Mouse (Mus musculus): ENCODE results near the gene Hid1. TPM values are rescaled to one million over a fixed set of nuclear protein-coding genes. Genes with fewer than 3 reads are reported as not detected.

Hid1 gene
- total RNA-seq, 2 experiments from 2014 or later = 0.52 TPM; not detected in 1

DNA sequence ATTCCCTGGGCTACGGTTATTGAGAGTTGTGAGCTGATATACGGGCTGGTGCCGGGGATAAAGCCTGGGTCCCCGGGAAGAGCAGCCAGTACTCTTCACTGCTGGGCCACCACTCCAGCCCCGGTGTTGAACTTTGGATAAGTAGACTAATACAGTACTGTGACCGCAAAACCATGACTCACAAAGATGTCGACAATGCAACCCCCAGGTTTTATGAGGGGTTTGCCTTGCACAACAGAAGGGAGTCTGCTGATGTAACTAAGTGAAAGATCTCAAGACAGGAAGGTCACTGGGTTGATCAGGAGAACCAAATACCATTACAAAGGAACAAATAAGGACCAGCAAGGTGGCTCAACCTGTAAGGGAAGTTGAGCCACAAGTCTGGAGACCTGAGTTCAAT is 9.2 kb upstream of the Hid1 start:
- ATAC-seq (replicated peaks; ENCODE audit: poor library complexity) = peak; percentile 26; the same call in 1 of the 2 replicates

- ATAC-seq (replicated peaks; ENCODE audit: poor library complexity) = no peak
Observed at GRCm38 (mm10) chr11:115374695-115375425, 7.3 kb upstream of the Hid1 start.

- peak; percentile 59 for ATAC-seq (replicated peaks; ENCODE audit: poor library complexity)
Observed at GRCm38 (mm10) chr11:115373805-115374694, 6.5 kb upstream of the Hid1 start.

DNA sequence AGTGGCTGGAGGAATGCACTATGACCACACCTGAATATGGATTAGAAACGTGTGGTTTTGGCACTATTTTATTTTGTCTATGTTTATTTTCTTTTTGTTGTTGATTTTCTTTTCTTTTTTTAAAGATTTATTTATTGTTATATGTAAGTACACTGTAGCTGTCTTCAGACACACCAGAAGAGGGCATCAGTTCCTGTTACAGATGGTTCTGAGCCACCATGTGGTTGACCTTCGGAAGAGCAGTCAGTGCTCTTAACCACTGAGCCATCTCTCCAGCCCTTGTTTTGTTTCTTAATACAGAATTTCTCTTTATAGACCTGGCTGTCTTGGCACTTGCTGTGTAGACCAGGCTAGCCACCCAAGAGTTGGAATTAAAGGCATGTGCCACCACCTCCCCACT is 5.2 kb upstream of the Hid1 start:
- no peak for ATAC-seq (replicated peaks; ENCODE audit: poor library complexity)

GRCm38 (mm10) chr11:115372015-115372414 is 4.5 kb upstream of the Hid1 start:
- ATAC-seq (replicated peaks; ENCODE audit: poor library complexity) = no peak

DNA sequence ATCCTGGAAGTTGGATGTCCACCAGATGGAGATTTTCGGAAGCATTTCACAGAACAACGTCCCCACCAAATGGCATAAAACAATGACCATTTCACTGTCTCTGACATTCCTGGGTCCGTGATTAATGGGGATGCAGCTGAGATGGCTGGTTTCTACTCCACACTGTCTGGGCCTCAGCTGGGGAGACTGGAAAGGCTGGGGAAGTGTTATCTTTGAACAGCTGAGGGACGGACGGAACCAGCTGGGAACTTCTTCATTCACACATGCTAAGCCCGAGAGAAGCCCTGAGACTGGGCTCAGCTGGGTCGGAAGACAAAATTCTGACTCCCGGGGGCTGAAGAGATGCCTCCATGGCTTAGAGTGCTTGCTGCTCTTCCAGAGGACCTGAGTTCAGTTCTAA is 3.8 kb upstream of the Hid1 start:
- no peak for ATAC-seq (replicated peaks; ENCODE audit: poor library complexity)

GRCm38 (mm10) chr11:115370368-115370767 is 2.8 kb upstream of the Hid1 start:
- ATAC-seq (replicated peaks; ENCODE audit: poor library complexity) = 0 out of 2 replicates have a peak, but pooled peaks have one; percentile 32

DNA sequence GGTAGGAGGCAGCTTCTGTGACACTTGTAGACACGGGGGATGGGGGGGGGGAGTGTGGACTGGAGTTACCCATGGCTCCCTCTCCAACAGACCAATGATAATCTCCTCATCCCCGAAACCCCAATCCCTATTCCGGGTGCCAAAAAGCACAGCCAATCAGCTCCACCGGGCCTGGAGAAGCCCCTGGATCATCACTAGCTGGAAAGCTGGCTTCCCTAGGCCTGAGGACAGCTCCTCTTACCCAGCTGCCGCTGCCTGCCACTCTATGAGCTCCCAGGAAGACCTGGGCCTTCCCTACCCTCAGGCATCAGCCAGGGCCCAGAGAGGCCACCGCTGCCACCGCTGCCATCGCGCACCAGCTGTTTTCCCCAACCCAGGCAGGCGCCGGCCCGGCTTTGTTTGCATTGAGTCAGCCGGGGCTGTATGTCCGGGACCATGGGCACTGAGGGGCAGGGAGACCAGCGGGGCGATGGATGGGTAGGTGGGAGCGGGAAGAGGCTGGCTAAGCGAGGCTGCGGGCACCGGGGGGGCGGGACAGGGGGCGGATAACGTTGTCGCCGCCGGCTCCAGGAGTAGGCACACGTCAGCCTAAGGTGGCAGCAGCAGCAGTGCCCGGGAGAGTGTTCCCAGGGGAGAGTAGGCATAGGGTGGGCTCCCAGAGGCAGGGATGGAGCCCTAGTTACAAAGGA is 706 bp downstream of the Hid1 start:
- no peak for ATAC-seq (replicated peaks; ENCODE audit: poor library complexity)

DNA sequence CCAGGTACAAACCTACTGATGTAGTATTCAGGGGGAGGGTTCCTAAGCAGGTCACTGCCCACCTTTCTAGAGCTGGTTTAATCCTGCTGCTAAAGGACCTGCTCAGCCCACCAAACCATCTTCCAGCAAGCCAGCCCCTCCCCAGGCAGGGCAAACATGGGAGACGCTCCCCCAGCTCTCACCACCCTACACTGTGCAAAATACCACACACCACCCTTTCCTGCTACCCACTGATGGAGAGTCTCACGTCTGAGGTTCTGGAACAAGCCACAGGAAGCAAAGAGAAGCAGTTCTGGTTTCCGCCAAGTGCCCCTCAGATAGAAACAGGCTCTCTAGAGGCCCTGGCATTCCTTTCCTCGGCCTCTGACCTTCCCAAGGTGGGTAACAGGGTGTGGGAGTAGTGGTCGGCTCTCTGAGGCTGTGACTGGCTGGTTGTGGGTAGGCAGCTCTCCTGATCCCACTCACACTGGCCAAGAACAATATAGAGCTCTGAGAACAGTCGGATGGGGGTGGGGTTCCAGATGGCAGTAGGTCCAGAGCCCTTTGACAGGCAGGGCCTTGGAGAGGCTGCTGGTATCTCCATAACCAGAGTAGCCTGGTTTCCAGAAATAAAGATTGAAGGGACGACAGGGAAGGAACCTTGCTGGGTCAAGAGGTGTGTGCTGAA is 1.4 kb downstream of the Hid1 start:
- no peak for ATAC-seq (replicated peaks; ENCODE audit: poor library complexity)

GRCm38 (mm10) chr11:115364136-115364535 is 3.4 kb downstream of the Hid1 start:
- ATAC-seq (replicated peaks; ENCODE audit: poor library complexity) = no peak

- peak; percentile 51 for ATAC-seq (replicated peaks; ENCODE audit: poor library complexity)
Observed at GRCm38 (mm10) chr11:115359726-115360125, 7.8 kb downstream of the Hid1 start.

DNA sequence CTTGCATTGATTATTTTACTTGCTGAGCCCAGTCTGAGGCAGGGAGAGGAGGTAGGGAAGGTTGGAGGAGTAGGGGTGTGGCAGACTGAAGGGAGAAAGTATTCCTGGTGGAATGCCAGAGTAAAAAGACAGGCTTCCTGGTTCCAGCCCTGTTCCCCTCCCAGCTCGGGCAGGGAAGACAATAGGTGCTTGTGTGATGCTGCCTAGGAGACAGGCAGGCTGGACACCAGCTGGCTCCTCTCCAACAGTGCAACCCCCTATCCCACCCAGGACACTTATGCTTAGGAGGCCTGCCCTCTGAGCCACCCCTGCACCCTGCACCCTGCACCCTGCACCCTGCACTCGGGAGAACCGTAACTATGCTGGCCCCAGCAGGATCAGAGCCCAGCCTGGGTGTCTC is 8.3 kb downstream of the Hid1 start:
- no peak for ATAC-seq (replicated peaks; ENCODE audit: poor library complexity)

DNA sequence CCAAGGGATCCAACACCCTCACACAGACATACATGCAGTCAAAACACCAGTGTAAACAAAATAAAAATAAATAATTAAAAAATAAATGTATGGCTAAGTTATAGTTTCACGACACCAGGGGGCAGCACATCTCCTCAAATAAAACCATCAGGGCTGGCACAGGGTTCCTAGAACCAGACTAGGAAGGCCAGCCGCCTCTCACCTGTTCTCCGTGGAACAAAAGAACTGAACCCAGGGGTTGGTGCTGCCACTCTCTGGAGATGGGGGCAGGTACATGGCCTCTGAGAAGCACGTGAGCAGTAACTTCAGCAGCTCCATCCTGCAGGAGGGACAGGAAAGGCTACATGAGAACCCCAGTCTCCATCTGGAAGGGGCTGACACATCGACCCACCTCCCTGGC is 9.1 kb downstream of the Hid1 start:
- ATAC-seq (replicated peaks; ENCODE audit: poor library complexity) = peak; percentile 59; the same call in 1 of the 2 replicates

DNA sequence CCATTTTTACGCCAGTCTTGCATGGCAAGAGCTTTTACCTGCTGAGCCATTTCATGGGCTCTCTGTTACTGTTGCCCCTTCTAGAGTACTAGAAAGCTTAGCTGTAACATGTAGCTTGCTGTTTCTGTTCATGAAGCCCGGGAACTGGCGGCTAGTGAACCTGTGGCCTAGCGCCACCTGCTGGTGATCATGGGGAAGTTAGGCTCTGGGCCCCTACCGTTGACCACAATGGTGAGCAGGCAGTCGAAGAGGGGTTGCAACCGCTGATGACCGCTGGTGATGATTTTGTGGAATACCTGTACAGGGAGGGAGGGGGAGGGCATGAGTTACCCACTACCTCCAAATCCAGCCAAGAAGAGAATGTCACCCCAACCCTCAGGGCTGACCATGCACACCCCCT is 13.4 kb downstream of the Hid1 start:
- peak; percentile 86 for ATAC-seq (replicated peaks; ENCODE audit: poor library complexity)

DNA sequence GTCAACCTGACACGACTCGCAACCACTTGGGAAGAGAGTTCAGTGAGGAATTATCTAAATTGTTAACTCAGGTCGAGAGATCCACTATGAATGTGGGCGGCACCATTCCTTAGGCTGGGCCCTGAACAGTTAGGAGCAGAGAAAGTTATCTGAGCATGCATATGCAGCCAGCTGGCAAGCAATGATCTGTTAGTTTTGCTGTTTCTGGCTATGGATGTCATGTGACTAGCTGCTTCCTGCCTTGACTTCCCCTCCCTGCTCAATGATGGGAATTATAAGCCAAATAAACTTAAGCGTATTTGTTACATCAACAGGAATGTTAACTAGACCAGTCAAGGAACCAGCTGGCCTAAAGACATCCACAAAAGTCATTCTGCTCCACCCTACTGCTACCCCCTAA is 14.2 kb downstream of the Hid1 start:
- ATAC-seq (replicated peaks; ENCODE audit: poor library complexity) = no peak

GRCm38 (mm10) chr11:115349976-115350375 is 17.6 kb downstream of the Hid1 start:
- no peak for ATAC-seq (replicated peaks; ENCODE audit: poor library complexity)

- no peak for ATAC-seq (replicated peaks; ENCODE audit: poor library complexity)
Observed at GRCm38 (mm10) chr11:115348681-115349248, 18.8 kb downstream of the Hid1 start.

GRCm38 (mm10) chr11:115345515-115345914 is 22.0 kb downstream of the Hid1 start:
- no peak for ATAC-seq (replicated peaks; ENCODE audit: poor library complexity)

GRCm38 (mm10) chr11:115344967-115345366 is 22.6 kb downstream of the Hid1 start:
- peak; percentile 88 for ATAC-seq (replicated peaks; ENCODE audit: poor library complexity)

GRCm38 (mm10) chr11:115341866-115342265 is 25.7 kb downstream of the Hid1 start:
- no peak for ATAC-seq (replicated peaks; ENCODE audit: poor library complexity)

DNA sequence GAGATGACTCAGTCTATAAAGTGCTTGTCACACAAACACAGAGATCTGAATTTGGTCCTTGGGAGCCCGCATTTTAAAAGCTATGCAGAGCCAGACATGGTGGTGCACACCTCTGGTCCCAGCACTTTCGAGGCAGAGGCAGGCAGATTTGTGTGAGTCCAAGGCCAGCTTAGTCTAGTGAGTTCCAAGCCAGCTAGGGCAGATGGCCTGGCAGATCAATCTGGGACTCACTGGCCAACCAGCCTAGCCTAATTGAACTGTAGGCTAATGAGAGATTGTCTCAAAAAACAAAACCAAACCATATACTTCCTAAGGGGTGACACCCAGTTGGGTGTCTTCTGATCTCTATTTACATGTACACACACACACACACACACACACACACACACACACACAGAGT is 26.3 kb downstream of the Hid1 start:
- ATAC-seq (replicated peaks; ENCODE audit: poor library complexity) = no peak
